Mouse (Mus musculus): ENCODE measurements around the gene Cd3e.

DNA sequence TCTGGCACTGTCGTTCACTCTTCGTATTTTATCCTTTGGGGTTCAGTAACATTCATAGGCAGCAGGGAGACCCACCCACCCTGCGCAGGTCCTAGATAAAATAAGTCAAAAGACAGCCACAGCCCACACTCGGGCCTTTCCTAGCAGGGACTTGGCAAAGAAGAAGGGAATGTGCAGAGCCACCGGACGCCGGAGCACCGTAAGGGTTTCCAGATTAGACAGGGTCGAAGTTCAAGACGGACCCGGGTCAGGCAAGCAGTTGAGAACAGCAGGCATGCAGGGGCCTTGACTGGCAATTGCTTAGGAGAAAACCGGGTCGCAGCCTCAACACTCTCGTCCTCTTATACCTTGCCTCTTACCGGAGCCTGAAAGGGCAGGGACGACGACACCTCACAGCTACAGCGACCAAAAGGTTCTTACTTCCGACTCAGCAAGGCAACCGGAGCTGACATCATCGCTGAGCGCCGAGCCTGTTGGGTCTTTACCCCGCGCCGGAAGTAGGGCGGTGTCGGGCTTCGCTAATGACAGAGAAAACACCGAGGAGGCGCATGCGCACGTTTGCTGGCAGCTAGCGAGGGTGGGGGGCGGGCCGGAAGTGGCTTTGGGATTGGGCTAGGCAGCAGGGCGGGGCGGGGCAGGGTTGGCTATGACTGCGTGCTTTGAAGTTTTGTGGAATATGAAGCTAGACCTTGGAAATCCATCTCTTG lies 44.1 kb downstream of the Cd3e start, which contains the start of gene Ube4a:
- TF ChIP-seq CTCF (IDR thresholded peaks at IDR 0.05; ENCODE audit: low read depth, low read length) (no peak), POLR2A (IDR thresholded peaks at IDR 0.05; ENCODE audit: extremely low read depth, insufficient read depth, low read length) (peak; percentile 37; the same call in 1 of the 2 replicates)

Measured in liver, adult 2 months (tissue).